Mouse (Mus musculus): Measurements from ENCODE around the gene Klk1b11. TPM values are rescaled to one million over a fixed set of nuclear protein-coding genes. Genes with fewer than 3 reads are reported as not detected.

The Klk1b11 gene
- polyA plus RNA-seq, 1 experiment from 2014 or later, result not detected

DNA sequence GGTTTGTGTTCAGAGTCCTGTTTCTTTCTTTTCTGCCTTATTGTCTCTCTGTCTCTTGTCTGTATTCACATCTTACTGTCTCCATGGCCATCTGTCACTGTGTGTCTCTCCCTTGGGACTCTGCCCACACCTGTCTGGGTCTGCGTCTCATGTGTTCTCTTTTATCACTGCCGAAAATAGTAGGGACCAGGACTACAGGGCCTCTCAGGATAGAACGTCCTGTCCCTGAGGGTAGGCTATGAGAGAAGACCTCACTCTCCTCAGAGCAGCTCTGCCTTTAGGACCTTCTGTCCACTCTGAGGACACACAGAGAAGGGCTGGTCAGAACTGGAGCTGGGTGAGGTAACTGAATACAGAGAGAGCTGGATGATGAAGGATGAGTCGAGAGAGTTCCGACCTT, 19.4 kb downstream of the Klk1b11 start:
- DNase-seq (no peak), ATAC-seq (ENCODE audit: low read depth) (no peak)
- 66% methylated on average over 5 of the region's 5 CpGs for WGBS (ENCODE audit: insufficient replicate concordance)
- no peaks in the 10 kb centered on the region for H3K9me3 ChIP-seq (replicated peaks)
- H3K4me3 ChIP-seq (replicated peaks), result no peak overlapping the region
- no peak overlapping the region for H3K9ac ChIP-seq
- H3K36me3 ChIP-seq, result no peaks in the 10 kb centered on the region
- H3K4me1 ChIP-seq (replicated peaks), result no peaks in the 10 kb centered on the region
- H3K27me3 ChIP-seq, result no peaks in the 10 kb centered on the region
- H3K27ac ChIP-seq, result no peak overlapping the region
- no peak overlapping the region for H3K4me2 ChIP-seq

Other genes with a start within 250 kb of the Klk1b11 start
- gene Klk12, start 227.0 kb upstream of the Klk1b11 start, polyA plus RNA-seq (2015; fragmentation: Nextera tagmentation; extraction: Ambion mirVana), result not detected in 2 replicates
- gene Klk11, start 221.3 kb upstream of the Klk1b11 start, polyA plus RNA-seq (2015; fragmentation: Nextera tagmentation; extraction: Ambion mirVana), result not detected in 2 replicates
- gene Klk10, start 214.8 kb upstream of the Klk1b11 start, polyA plus RNA-seq (2015; fragmentation: Nextera tagmentation; extraction: Ambion mirVana), result not detected in 2 replicates
- gene Klk9, start 204.0 kb upstream of the Klk1b11 start, polyA plus RNA-seq (2015; fragmentation: Nextera tagmentation; extraction: Ambion mirVana), result not detected in 2 replicates
- gene Klk8, start 198.3 kb upstream of the Klk1b11 start, polyA plus RNA-seq (2015; fragmentation: Nextera tagmentation; extraction: Ambion mirVana), result 9.3 and 11.1 TPM in 2 replicates
- gene Klk7, start 184.6 kb upstream of the Klk1b11 start, polyA plus RNA-seq (2015; fragmentation: Nextera tagmentation; extraction: Ambion mirVana), result not detected in 2 replicates
- not detected in 2 replicates for gene Klk6, start 171.4 kb upstream of the Klk1b11 start, polyA plus RNA-seq (2015; fragmentation: Nextera tagmentation; extraction: Ambion mirVana)
- gene Klk5, start 153.9 kb upstream of the Klk1b11 start, polyA plus RNA-seq (2015; fragmentation: Nextera tagmentation; extraction: Ambion mirVana), result not detected in 2 replicates
- gene Klk4, start 114.7 kb upstream of the Klk1b11 start, polyA plus RNA-seq (2015; fragmentation: Nextera tagmentation; extraction: Ambion mirVana), result not detected in 2 replicates
- gene Klk15, start 62.1 kb upstream of the Klk1b11 start, polyA plus RNA-seq (2015; fragmentation: Nextera tagmentation; extraction: Ambion mirVana), result not detected in 2 replicates
- gene Klk1b8, start 45.2 kb upstream of the Klk1b11 start, polyA plus RNA-seq (2015; fragmentation: Nextera tagmentation; extraction: Ambion mirVana), result not detected in 2 replicates
- not detected in 2 replicates for gene Klk1b1, start 29.1 kb upstream of the Klk1b11 start, polyA plus RNA-seq (2015; fragmentation: Nextera tagmentation; extraction: Ambion mirVana)
- gene Klk1b9, start 19.8 kb upstream of the Klk1b11 start, polyA plus RNA-seq (2015; fragmentation: Nextera tagmentation; extraction: Ambion mirVana), result not detected in 2 replicates
- not detected in 2 replicates for gene Klk1b26, start 16.3 kb downstream of the Klk1b11 start, polyA plus RNA-seq (2015; fragmentation: Nextera tagmentation; extraction: Ambion mirVana)
- not detected in 2 replicates for gene Klk1b27, start 56.4 kb downstream of the Klk1b11 start, polyA plus RNA-seq (2015; fragmentation: Nextera tagmentation; extraction: Ambion mirVana)
- gene Klk1b21, start 106.5 kb downstream of the Klk1b11 start, polyA plus RNA-seq (2015; fragmentation: Nextera tagmentation; extraction: Ambion mirVana), result not detected in 2 replicates
- not detected in 2 replicates for gene Klk1b22, start 116.8 kb downstream of the Klk1b11 start, polyA plus RNA-seq (2015; fragmentation: Nextera tagmentation; extraction: Ambion mirVana)
- not detected in 2 replicates for gene Klk1b16, start 140.9 kb downstream of the Klk1b11 start, polyA plus RNA-seq (2015; fragmentation: Nextera tagmentation; extraction: Ambion mirVana)
- not detected in 2 replicates for gene Klk1b24, start 192.4 kb downstream of the Klk1b11 start, polyA plus RNA-seq (2015; fragmentation: Nextera tagmentation; extraction: Ambion mirVana)
- gene Klk1b3, start 202.3 kb downstream of the Klk1b11 start, polyA plus RNA-seq (2015; fragmentation: Nextera tagmentation; extraction: Ambion mirVana), result not detected in 2 replicates
- gene Klk1b4, start 211.6 kb downstream of the Klk1b11 start, polyA plus RNA-seq (2015; fragmentation: Nextera tagmentation; extraction: Ambion mirVana), result not detected in 2 replicates
- not detected in 2 replicates for gene Klk1b5, start 220.1 kb downstream of the Klk1b11 start, polyA plus RNA-seq (2015; fragmentation: Nextera tagmentation; extraction: Ambion mirVana)
- gene Klk1, start 229.5 kb downstream of the Klk1b11 start, polyA plus RNA-seq (2015; fragmentation: Nextera tagmentation; extraction: Ambion mirVana), result not detected in 2 replicates
- gene Gm36864, start 240.3 kb downstream of the Klk1b11 start, polyA plus RNA-seq (2015; fragmentation: Nextera tagmentation; extraction: Ambion mirVana), result not detected in 2 replicates